Mouse (Mus musculus): ENCODE measurements around the gene Ndrg3.
"Not testable (repeated sequence)": the region's sequence is repeated elsewhere in the genome, so short reads cannot be mapped to it uniquely, and the experiment has no call there.

GRCm38 (mm10) chr2:156925075-156925474 lies 66.8 kb downstream of the Ndrg3 start:
- TF ChIP-seq POLR2A (IDR thresholded peaks at IDR 0.05; ENCODE audit: insufficient read depth, low read depth, low read length); CTCF (IDR thresholded peaks at IDR 0.05); EP300 (IDR thresholded peaks at IDR 0.05; ENCODE audit: insufficient read depth, low read depth, low read length): not testable (repeated sequence)
